Mouse (Mus musculus) heart, adult 2 months (tissue): Measurements from ENCODE around the gene Mrpl4.

Source experiments
- CTCF ChIP-seq: fragments of 200-600 bp; IDR thresholded peaks from 2 replicates; pipeline ENCODE4 v1.8.1; 2022; ENCODE audit warnings: antibody characterized with exemption, mild to moderate bottlenecking, moderate library complexity
- POLR2A ChIP-seq: fragments of 200-500 bp; IDR thresholded peaks from 2 replicates; pipeline ENCODE4 v1.6.1; 2011; ENCODE audit warnings: mild to moderate bottlenecking, low read depth, low read length, control low read depth; ENCODE audit not compliant: insufficient read depth

DNA sequence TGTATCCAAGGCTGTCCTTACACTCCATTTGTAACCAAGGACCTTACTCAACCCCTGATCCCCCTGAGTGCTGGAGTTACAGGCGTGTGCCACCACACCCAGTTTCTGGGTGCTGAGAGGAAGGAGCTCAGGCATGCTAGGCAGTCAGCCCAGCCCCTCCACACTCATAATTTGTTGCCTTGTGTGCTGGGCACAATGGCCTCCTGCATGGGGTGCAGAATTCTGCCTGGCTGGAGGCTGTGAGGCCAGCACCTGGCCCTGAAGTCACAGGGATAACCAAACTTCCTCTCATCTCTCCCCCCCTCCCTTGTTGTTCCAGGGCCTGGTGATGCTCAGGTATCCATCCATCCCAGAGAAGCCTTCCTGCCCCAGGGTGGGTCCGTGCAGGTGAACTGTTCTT is 16.1 kb downstream of the Mrpl4 start:
- TF ChIP-seq CTCF (no peak), POLR2A (no peak)
